Mouse (Mus musculus): ENCODE results near the gene 2700049A03Rik.

GRCm38 (mm10) chr12:71141189-71141588 lies 4.5 kb downstream of the 2700049A03Rik start:
- TF ChIP-seq CTCF (conservative IDR thresholded peaks at IDR 0.05; ENCODE audit: insufficient read depth, insufficient read length, low read depth, low read length) (no peak), POLR2A (IDR thresholded peaks at IDR 0.05; ENCODE audit: low read depth, low read length) (no peak)

Measured in kidney, adult 2 months (tissue).